Mouse (Mus musculus): Measurements from ENCODE around the gene Fam168a. TPM values are rescaled to one million over a fixed set of nuclear protein-coding genes. Genes with fewer than 3 reads are reported as not detected.
A peak's percentile ranks its signal among the peaks of the same experiment; 100 is the strongest.

Fam168a gene
- total and polyA plus RNA-seq, 3 experiments: 3.1 to 19.2 TPM; not detected in 1

DNA sequence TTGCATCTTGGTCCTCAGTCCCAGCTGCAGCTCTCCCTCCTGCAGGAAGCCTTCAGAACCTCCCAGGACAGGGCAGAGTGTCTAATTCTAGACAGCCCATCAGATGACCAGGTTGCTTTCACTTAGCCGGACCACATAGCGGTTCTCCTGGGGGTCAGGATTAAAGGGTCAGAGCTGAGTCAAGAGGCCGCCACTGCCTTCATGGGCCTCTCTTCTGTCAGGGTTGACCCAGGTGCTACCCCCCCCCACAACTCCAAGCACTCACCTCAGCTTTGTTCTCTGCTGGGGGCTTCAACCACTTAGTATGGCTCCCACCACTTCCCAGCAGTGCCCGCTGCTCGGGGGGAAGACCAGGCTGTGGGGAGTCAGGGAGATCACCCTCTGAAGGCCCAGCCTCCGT is 140.7 kb downstream of the Fam168a start:
- Histone ChIP-seq H3K36me3 (ENCODE audit: control insufficient read depth in 1 of 2, insufficient read depth in 2 of 2, low read length in 2 of 2) (peaks cover 5 to 24% of the 10 kb centered on the region in 2 experiments), H3K4me1 (ENCODE audit: control insufficient read depth in 1 of 2, insufficient read depth in 2 of 2, low read length in 2 of 2) (peaks cover 20 to 28% of the 10 kb centered on the region in 2 experiments)

DNA sequence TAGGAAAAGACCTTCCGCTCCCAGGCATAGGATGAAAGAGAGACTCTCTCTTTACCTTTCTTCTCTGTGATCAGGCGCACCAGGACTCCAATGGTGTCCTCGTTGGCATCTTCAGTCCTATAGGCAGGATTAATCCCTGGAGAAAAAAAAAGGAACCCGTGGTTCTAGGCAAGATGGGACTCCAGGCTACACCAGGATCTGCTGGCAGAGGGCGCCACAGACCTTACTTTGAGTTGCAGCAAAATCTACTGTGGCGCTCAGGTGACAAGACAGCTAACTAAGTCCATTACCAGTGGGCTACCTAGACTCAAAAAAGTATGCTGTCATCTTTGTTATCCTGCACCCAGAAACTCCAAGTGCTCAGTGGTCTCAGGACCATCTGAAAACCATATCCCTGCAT is 142.3 kb downstream of the Fam168a start:
- Histone ChIP-seq H3K36me3 (ENCODE audit: control insufficient read depth in 1 of 2, insufficient read depth in 2 of 2, low read length in 2 of 2) (peaks cover 5 to 21% of the 10 kb centered on the region in 2 experiments), H3K4me1 (ENCODE audit: control insufficient read depth in 1 of 2, insufficient read depth in 2 of 2, low read length in 2 of 2) (peaks cover 20 to 28% of the 10 kb centered on the region in 2 experiments), H3K9me3 (replicated peaks; ENCODE audit: insufficient read depth, low read length) (no peaks in the 10 kb centered on the region), H3K9ac (ENCODE audit: control insufficient read depth, low read depth, low read length, poor library complexity, severe bottlenecking) (no peak overlapping the region), H3K4me3 (ENCODE audit: control insufficient read depth in 1 of 2, insufficient read depth in 1 of 2, low read depth in 2 of 2, low read length in 2 of 2) (no peak overlapping the region), H3K27ac (ENCODE audit: control insufficient read depth, low read depth, low read length) (no peak overlapping the region), H3K27me3 (ENCODE audit: control insufficient read depth in 1 of 2, insufficient read depth in 2 of 2, low read length in 2 of 2) (no peaks in the 10 kb centered on the region), H3K79me2 (ENCODE audit: control insufficient read depth, insufficient read depth, low read length, poor library complexity) (no peaks in the 10 kb centered on the region; the same call in 1 of the 2 replicates)
- DNase-seq (ENCODE audit: low read depth, low spot score): peak; percentile 73
- TF ChIP-seq HCFC1 (IDR thresholded peaks at IDR 0.05; ENCODE audit: low read depth, low read length): no peak
- no peak for TF ChIP-seq POLR2AphosphoS5 (IDR thresholded peaks at IDR 0.05; ENCODE audit: borderline replicate concordance, low read depth, low read length)
- TF ChIP-seq GATA1 (IDR thresholded peaks at IDR 0.05; ENCODE audit: low read depth, low read length): no peak
- no peak for TF ChIP-seq ELF1 (IDR thresholded peaks at IDR 0.05; ENCODE audit: low read depth, low read length)
- peak; percentile 46 for TF ChIP-seq ZNF384 (IDR thresholded peaks at IDR 0.05; ENCODE audit: low read depth, low read length)
- peak; percentile 79 for TF ChIP-seq ZC3H11A (IDR thresholded peaks at IDR 0.05; ENCODE audit: low read depth, low read length)
- peak; percentile 83 for TF ChIP-seq RAD21 (IDR thresholded peaks at IDR 0.05; ENCODE audit: low read depth, low read length)
- TF ChIP-seq POLR2A (IDR thresholded peaks at IDR 0.05; ENCODE audit: control insufficient read depth in 1 of 2, insufficient read depth in 1 of 2, low read depth in 1 of 2, low read length in 2 of 2, poor library complexity in 1 of 2): no peak
- TF ChIP-seq SMC3 (IDR thresholded peaks at IDR 0.05; ENCODE audit: low read depth, low read length): peak; percentile 77
- no peak for TF ChIP-seq E2F4 (IDR thresholded peaks at IDR 0.05; ENCODE audit: borderline replicate concordance, low read depth, low read length)
- no peak for TF ChIP-seq MYC (IDR thresholded peaks at IDR 0.05; ENCODE audit: low read depth, low read length)
- no peak for TF ChIP-seq RCOR1 (IDR thresholded peaks at IDR 0.05; ENCODE audit: low read depth, low read length)
- no peak for TF ChIP-seq MAX (IDR thresholded peaks at IDR 0.05; ENCODE audit: low read length)
- TF ChIP-seq EP300 (IDR thresholded peaks at IDR 0.05; ENCODE audit: low read depth in 1 of 2, low read length in 2 of 2): no peak
- TF ChIP-seq UBTF (IDR thresholded peaks at IDR 0.05; ENCODE audit: borderline replicate concordance, insufficient read depth, low read depth, low read length): no peak
- TF ChIP-seq MEF2A (IDR thresholded peaks at IDR 0.05; ENCODE audit: extremely low read depth, insufficient replicate concordance, low read depth, low read length, poor library complexity, severe bottlenecking): no peak
- no peak for TF ChIP-seq KAT2A (conservative IDR thresholded peaks at IDR 0.05; ENCODE audit: low read depth, low read length)
- peak; percentile 72 to 84 (median 83) for TF ChIP-seq CTCF (IDR thresholded peaks at IDR 0.05 in 2 of 3, conservative IDR thresholded peaks at IDR 0.05 in 1 of 3; ENCODE audit: control insufficient read depth in 1 of 3, insufficient read depth in 1 of 3, low read depth in 2 of 3, low read length in 3 of 3, poor library complexity in 1 of 3, severe bottlenecking in 1 of 3)

More for the DNA sequence above, 140.7 kb downstream of the Fam168a start:
- no peaks in the 10 kb centered on the region for H3K27me3 ChIP-seq (ENCODE audit: control insufficient read depth in 1 of 2, insufficient read depth in 2 of 2, low read length in 2 of 2)
- no peak overlapping the region for H3K9ac ChIP-seq (ENCODE audit: control insufficient read depth, low read depth, low read length, poor library complexity, severe bottlenecking)
- H3K9me3 ChIP-seq (replicated peaks; ENCODE audit: insufficient read depth, low read length): no peaks in the 10 kb centered on the region
- no peak for DNase-seq (ENCODE audit: low read depth, low spot score)
- H3K4me3 ChIP-seq (ENCODE audit: control insufficient read depth in 1 of 2, insufficient read depth in 1 of 2, low read depth in 2 of 2, low read length in 2 of 2): no peak overlapping the region
- no peak overlapping the region for H3K27ac ChIP-seq (ENCODE audit: control insufficient read depth, low read depth, low read length)
- no peaks in the 10 kb centered on the region for H3K79me2 ChIP-seq (ENCODE audit: control insufficient read depth, insufficient read depth, low read length, poor library complexity)
- TF ChIP-seq POLR2A (IDR thresholded peaks at IDR 0.05; ENCODE audit: control insufficient read depth in 1 of 2, insufficient read depth in 1 of 2, low read depth in 1 of 2, low read length in 2 of 2, poor library complexity in 1 of 2): no peak
- no peak for TF ChIP-seq POLR2AphosphoS2 (IDR thresholded peaks at IDR 0.05; ENCODE audit: low read length)
- no peak for TF ChIP-seq CHD1 (IDR thresholded peaks at IDR 0.05; ENCODE audit: low read depth, low read length)
